Mouse (Mus musculus) CH12.LX (cell line): ENCODE results near the gene Alg13. TPM values are rescaled to one million over a fixed set of nuclear protein-coding genes. Genes with fewer than 3 reads are reported as not detected.
A peak's percentile ranks its signal among the peaks of the same experiment; 100 is the strongest.

Experiments
- DNase-seq: peaks from one replicate; pipeline ENCODE4 v3.0.0-alpha.2; 2013; ENCODE audit errors: extremely low read depth
- H3K27ac ChIP-seq: 2 replicates; pipeline ENCODE4 v1.5.1; 2012; ENCODE audit warnings: low read depth, mild to moderate bottlenecking, control low read depth, moderate library complexity; ENCODE audit not compliant: insufficient read depth
- H3K27me3 ChIP-seq: replicated peaks from 2 replicates; pipeline ENCODE3; 2012; ENCODE audit warnings: inconsistent platforms
- H3K36me3 ChIP-seq, 2 experiments: replicated peaks in 1 of 2; 2 replicates each; pipeline versions ENCODE3 to v1.6.1; 2012; ENCODE audit warnings: inconsistent platforms in 1 of 2, low read length in 1 of 2, mild to moderate bottlenecking in 1 of 2, mixed read lengths in 1 of 2, moderate library complexity in 1 of 2; ENCODE audit not compliant: control insufficient read depth in 1 of 2, insufficient read depth in 1 of 2
- H3K4me1 ChIP-seq, 2 experiments: 2 replicates each; pipeline ENCODE4 v1.6.1; 2012; ENCODE audit warnings: inconsistent platforms in 1 of 2, moderate library complexity in 1 of 2; ENCODE audit not compliant: insufficient read depth in 2 of 2, control insufficient read depth in 1 of 2
- H3K4me2 ChIP-seq: 2 replicates; pipeline ENCODE4 v1.6.1; 2012; ENCODE audit warnings: low read depth, mild to moderate bottlenecking, control low read depth; ENCODE audit not compliant: poor library complexity, insufficient read depth, severe bottlenecking
- H3K4me3 ChIP-seq, 3 experiments: fragments of 150-350 bp in 1 of 3; sonication (generic) in 1 of 3; replicated peaks in 1 of 3; 2 replicates each; pipeline versions ENCODE3 to v1.5.1; 2011 to 2012; ENCODE audit warnings: low read depth in 2 of 3, low read length in 2 of 3, mild to moderate bottlenecking in 2 of 3, moderate library complexity in 2 of 3, control low read depth in 1 of 3, improper control_type of control experiment in 1 of 3, inconsistent platforms in 1 of 3, mixed read lengths in 1 of 3; ENCODE audit not compliant: poor library complexity in 1 of 3
- H3K79me2 ChIP-seq: replicated peaks from 2 replicates; pipeline ENCODE4 v1.6.1; 2012; ENCODE audit warnings: mild to moderate bottlenecking, moderate library complexity; ENCODE audit not compliant: control insufficient read depth, poor library complexity, insufficient read depth, severe bottlenecking; ENCODE audit errors: extremely low read depth
- H3K9ac ChIP-seq: 2 replicates; pipeline ENCODE4 v1.6.1; 2012; ENCODE audit warnings: low read depth, mild to moderate bottlenecking, control low read depth, moderate library complexity; ENCODE audit not compliant: insufficient read depth
- H3K9me3 ChIP-seq: replicated peaks from 2 replicates; pipeline ENCODE3; 2012; ENCODE audit warnings: low read length, inconsistent platforms, mixed read lengths
- BHLHE40 ChIP-seq: IDR thresholded peaks from 2 replicates; pipeline ENCODE4 v1.6.1; 2011; ENCODE audit warnings: mild to moderate bottlenecking, low read depth, low read length, improper control_type of control experiment
- CHD1 ChIP-seq: IDR thresholded peaks from 2 replicates; pipeline ENCODE4 v1.6.1; 2012; ENCODE audit warnings: low read depth, low read length, improper control_type of control experiment, inconsistent platforms
- CTCF ChIP-seq, 2 experiments: IDR thresholded peaks in 1 of 2; conservative IDR thresholded peaks in 1 of 2; 2 replicates each; pipeline ENCODE4 v1.5.1; 2011 to 2012; ENCODE audit warnings: low read depth in 2 of 2, low read length in 2 of 2, improper control_type of control experiment in 1 of 2, inconsistent platforms in 1 of 2, mild to moderate bottlenecking in 1 of 2, moderate library complexity in 1 of 2
- E2F4 ChIP-seq: IDR thresholded peaks from 2 replicates; pipeline ENCODE4 v1.6.1; 2011; ENCODE audit warnings: low read depth, low read length, improper control_type of control experiment; ENCODE audit not compliant: insufficient replicate concordance
- ELF1 ChIP-seq: IDR thresholded peaks from 2 replicates; pipeline ENCODE4 v1.6.1; 2014; ENCODE audit warnings: low read depth, mild to moderate bottlenecking, inconsistent platforms, low read length, improper control_type of control experiment
- HCFC1 ChIP-seq: IDR thresholded peaks from 2 replicates; pipeline ENCODE4 v1.6.1; 2012; ENCODE audit warnings: low read depth, mild to moderate bottlenecking, inconsistent platforms, low read length, improper control_type of control experiment
- IRF4 ChIP-seq: IDR thresholded peaks from 2 replicates; pipeline ENCODE4 v1.6.1; 2014; ENCODE audit warnings: low read depth, mild to moderate bottlenecking, inconsistent platforms, low read length, improper control_type of control experiment
- JUND ChIP-seq: conservative IDR thresholded peaks from 2 replicates; pipeline ENCODE4 v1.6.1; 2011; ENCODE audit warnings: low read depth, low read length, improper control_type of control experiment
- MAFK ChIP-seq: IDR thresholded peaks from 2 replicates; pipeline ENCODE4 v1.6.1; 2011; ENCODE audit warnings: low read length, improper control_type of control experiment; ENCODE audit not compliant: insufficient replicate concordance
- MEF2A ChIP-seq: IDR thresholded peaks from 2 replicates; pipeline ENCODE4 v1.6.1; 2014; ENCODE audit warnings: low read depth, mild to moderate bottlenecking, inconsistent platforms, low read length, improper control_type of control experiment, borderline replicate concordance
- MXI1 ChIP-seq: IDR thresholded peaks from 2 replicates; pipeline ENCODE4 v1.6.1; 2011; ENCODE audit warnings: mild to moderate bottlenecking, low read depth, low read length, improper control_type of control experiment
- MYC ChIP-seq: IDR thresholded peaks from 2 replicates; pipeline ENCODE4 v1.6.1; 2011; ENCODE audit warnings: low read depth, mild to moderate bottlenecking, improper control_type of control experiment, low read length
- NELFE ChIP-seq: IDR thresholded peaks from 2 replicates; pipeline ENCODE4 v1.6.1; 2011; ENCODE audit warnings: low read depth, low read length, improper control_type of control experiment
- NRF1 ChIP-seq: IDR thresholded peaks from 2 replicates; pipeline ENCODE4 v1.6.1; 2014; ENCODE audit warnings: low read depth, mild to moderate bottlenecking, inconsistent platforms, low read length, improper control_type of control experiment, moderate library complexity
- POLR2A ChIP-seq: IDR thresholded peaks from 2 replicates; pipeline ENCODE4 v1.6.1; 2011; ENCODE audit warnings: low read depth, mild to moderate bottlenecking, improper control_type of control experiment, low read length
- RCOR1 ChIP-seq: conservative IDR thresholded peaks from 2 replicates; pipeline ENCODE4 v1.6.1; 2012; ENCODE audit warnings: low read depth, mild to moderate bottlenecking, inconsistent platforms, low read length, improper control_type of control experiment
- SMC3 ChIP-seq: IDR thresholded peaks from 2 replicates; pipeline ENCODE4 v1.6.1; 2011; ENCODE audit warnings: low read depth, low read length, improper control_type of control experiment
- TCF12 ChIP-seq: IDR thresholded peaks from 2 replicates; pipeline ENCODE4 v1.6.1; 2014; ENCODE audit warnings: low read depth, mild to moderate bottlenecking, inconsistent platforms, low read length, improper control_type of control experiment
- UBTF ChIP-seq: IDR thresholded peaks from 2 replicates; pipeline ENCODE4 v1.6.1; 2012; ENCODE audit warnings: low read depth, mild to moderate bottlenecking, inconsistent platforms, low read length, improper control_type of control experiment, moderate library complexity
- USF2 ChIP-seq: conservative IDR thresholded peaks from 2 replicates; pipeline ENCODE4 v1.6.1; 2011; ENCODE audit warnings: low read depth, low read length, improper control_type of control experiment
- ZKSCAN1 ChIP-seq: IDR thresholded peaks from 2 replicates; pipeline ENCODE4 v1.6.1; 2012; ENCODE audit warnings: low read depth, inconsistent platforms, low read length, improper control_type of control experiment, borderline replicate concordance
- ZMIZ1 ChIP-seq: IDR thresholded peaks from 2 replicates; pipeline ENCODE4 v1.6.1; 2012; ENCODE audit warnings: low read depth, mild to moderate bottlenecking, inconsistent platforms, low read length, improper control_type of control experiment
- dilution Hi-C: fragments of 300-500 bp; cut with MboI; formaldehyde crosslinking; loops from 2 replicates; pipeline ENCODE4 v1.14.3; 2020; ENCODE audit warnings: low sequenced_read_pairs; ENCODE audit not compliant: extremely low pct_unique_long_range_greater_than_20kb, extremely low pct_ligation_motif_present
- in situ Hi-C: fragments of 300-500 bp; cut with MboI; formaldehyde crosslinking; loops from 3 replicates; pipeline ENCODE4 v1.14.3; 2019; ENCODE audit warnings: low sequenced_read_pairs, low pct_ligation_motif_present, low pct_unique_long_range_greater_than_20kb, mixed read lengths
- polyA plus RNA-seq: library from polyadenylated mRNA; unstranded; fragments of >175 nt; gene quantifications from 2 replicates; pipeline ENCODE4 v1.2.1, GENCODE M21; 2012; ENCODE audit warnings: low read depth; ENCODE audit not compliant: insufficient read length
- total RNA-seq, 2 experiments: library from RNA; depleted of rRNA; stranded (reverse); fragments of 300-350 nt in 1 of 2; fragments of >200 nt in 1 of 2; gene quantifications; 2 replicates each; pipeline ENCODE4 v1.2.3; 2012 to 2014

Alg13 gene
- total RNA-seq (2012; rRNA removed) (15.4 and 18.3 TPM in 2 replicates), total RNA-seq (2014; rRNA removed) (17.0 and 22.4 TPM in 2 replicates), polyA plus RNA-seq (13.8 and 18.6 TPM in 2 replicates)

DNA sequence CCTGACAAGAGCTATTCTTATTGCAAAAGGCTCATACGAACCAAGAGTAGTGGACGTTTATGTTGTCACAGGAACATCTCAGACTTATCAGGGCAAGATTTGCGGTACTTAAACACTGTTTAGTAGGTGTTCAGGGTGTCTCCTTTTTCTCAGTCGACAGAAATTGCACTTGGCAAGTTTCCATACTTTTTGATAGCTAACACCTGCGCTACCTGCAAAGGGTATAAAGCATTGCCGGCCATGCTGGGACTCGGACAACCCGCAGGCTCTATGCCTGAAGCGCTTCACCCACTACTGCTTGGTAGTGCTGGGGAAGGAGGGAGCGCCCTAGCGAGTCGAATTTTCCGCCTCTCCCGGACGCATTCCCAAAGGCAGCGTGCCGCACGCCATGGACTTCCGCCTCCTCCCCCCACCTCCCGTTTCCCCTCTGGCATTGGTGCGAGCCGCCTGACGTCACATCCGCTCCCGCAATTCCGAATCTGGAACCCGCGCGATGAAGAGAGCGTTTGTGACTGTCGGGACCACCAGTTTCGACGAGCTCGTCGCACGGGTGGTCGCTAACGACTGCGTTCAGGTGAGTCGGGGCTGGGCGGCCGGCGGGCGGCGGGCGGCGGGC is at the start of gene Alg13:
TSS of gene Alg13 (plus strand) at position 257 of the 616 bp plus-strand sequence.
- H3K4me3 ChIP-seq = peak within 1 kb of the TSS; percentile 65 to 99 (median 75)
- peak within 1 kb of the TSS; percentile 90 for H3K9ac ChIP-seq
- H3K79me2 ChIP-seq = peaks cover 17% of the 10 kb centered on the region
- peak within 1 kb of the TSS; percentile 67 for H3K4me2 ChIP-seq
- dilution Hi-C loops (no loop called here), in situ Hi-C loops (no loop called here)
- TF ChIP-seq CTCF (conservative IDR thresholded peaks at IDR 0.05 in 1 of 2, IDR thresholded peaks at IDR 0.05 in 1 of 2; ENCODE audit: low read depth in 2 of 2, low read length in 2 of 2) = no peak
- TF ChIP-seq MEF2A = no peak
- peak; percentile 28; the same call in 1 of the 2 replicates for TF ChIP-seq MYC
- TF ChIP-seq ZMIZ1 = 0 out of 2 replicates have a peak, but pooled peaks have one; percentile 9
- TF ChIP-seq HCFC1 = peak; percentile 61
- 0 out of 2 replicates have a peak, but pooled peaks have one; percentile 35 for TF ChIP-seq NELFE
- TF ChIP-seq ELF1 = peak; percentile 83
- peak; percentile 61; the same call in 1 of the 2 replicates for TF ChIP-seq POLR2A
- H3K4me1 ChIP-seq = peaks cover 6 to 18% of the 10 kb centered on the region in 2 experiments; a peak in 2 of 4 replicates
- no peaks in the 10 kb centered on the region for H3K9me3 ChIP-seq
- DNase-seq = peak; percentile 59
- H3K27ac ChIP-seq = peak within 1 kb of the TSS; percentile 65
- no peaks in the 10 kb centered on the region for H3K27me3 ChIP-seq
- H3K36me3 ChIP-seq = peaks cover 0 to 3% of the 10 kb centered on the region in 2 experiments

DNA sequence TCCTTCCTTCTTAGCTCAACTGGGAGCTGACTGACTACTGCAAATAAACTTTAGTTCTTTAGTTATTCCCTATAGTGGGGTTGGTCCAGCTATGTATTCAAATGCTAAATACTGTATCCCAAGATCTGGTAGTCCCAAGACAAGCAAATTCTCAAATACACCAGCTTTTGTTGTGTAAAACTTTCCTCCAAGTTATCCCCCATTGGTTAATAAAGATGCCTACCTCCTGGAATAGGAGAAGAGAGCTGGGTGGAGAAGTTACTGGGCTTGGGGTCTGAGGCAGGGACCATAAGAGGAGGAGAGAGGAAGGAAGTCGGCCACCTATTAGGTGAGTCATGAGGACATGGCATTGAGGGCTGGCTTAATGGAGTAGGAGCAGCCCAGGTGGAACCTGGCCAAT is 49.0 kb upstream of the Alg13 start:
- dilution Hi-C loops = no loop called here
- H3K4me2 ChIP-seq = no peak overlapping the region
- no peaks in the 10 kb centered on the region for H3K27me3 ChIP-seq
- H3K79me2 ChIP-seq = no peaks in the 10 kb centered on the region
- no peak for TF ChIP-seq HCFC1
- no peak for TF ChIP-seq CHD1
- TF ChIP-seq MXI1 = no peak
- no peak for TF ChIP-seq SMC3
- no peak for TF ChIP-seq RCOR1
- no peak for TF ChIP-seq BHLHE40
- no peak for TF ChIP-seq IRF4
- no peak for TF ChIP-seq CTCF (conservative IDR thresholded peaks at IDR 0.05 in 1 of 2, IDR thresholded peaks at IDR 0.05 in 1 of 2; ENCODE audit: low read depth in 2 of 2, low read length in 2 of 2)
- TF ChIP-seq TCF12 = no peak
- TF ChIP-seq JUND = no peak
- no peak for TF ChIP-seq NRF1
- no peak for TF ChIP-seq UBTF
- no peak for TF ChIP-seq ZKSCAN1
- TF ChIP-seq E2F4 = no peak
- TF ChIP-seq MAFK = no peak
- TF ChIP-seq USF2 = no peak
- in situ Hi-C loops = no loop called here
- no peaks in the 10 kb centered on the region for H3K36me3 ChIP-seq
- no peak overlapping the region for H3K27ac ChIP-seq
- H3K4me3 ChIP-seq = no peak overlapping the region
- no peaks in the 10 kb centered on the region for H3K9me3 ChIP-seq
- no peaks in the 10 kb centered on the region for H3K4me1 ChIP-seq
- DNase-seq = no peak
- no peak overlapping the region for H3K9ac ChIP-seq
